Mouse (Mus musculus) liver, embryonic 14.5 days (tissue): ENCODE measurements at regions not wholly inside any gene's neighbourhood (a gene's known extent, or its start where the extent isn't known, plus 50 kb on each side); places are given as distances from the start of the nearest gene placed in this dataset.

Experiments
- CTCF ChIP-seq: IDR thresholded peaks from 2 replicates; pipeline ENCODE4 v1.5.1; 2016; ENCODE audit warnings: antibody characterized with exemption, low read depth, control low read depth
- EP300 ChIP-seq: IDR thresholded peaks from 2 replicates; pipeline ENCODE4 v1.6.1; 2016; ENCODE audit warnings: antibody characterized with exemption, low read depth

- TF ChIP-seq CTCF (no peak), EP300 (no peak)
These were observed 87.6 kb upstream of the Foxn2 start for GRCm38 (mm10) chr17:88352960-88353359.
